Mouse (Mus musculus): ENCODE data around the gene Mcm10. TPM values are rescaled to one million over a fixed set of nuclear protein-coding genes. Genes with fewer than 3 reads are reported as not detected.

The Mcm10 gene
- polyA plus RNA-seq, 1 experiment from 2014 or later: 38.7 TPM

- peaks cover 69% of the 10 kb centered on the region for H3K36me3 ChIP-seq
These were observed 13.7 kb downstream of the Mcm10 start for GRCm38 (mm10) chr2:4998905-4999304.

GRCm38 (mm10) chr2:4996421-4996824, 16.2 kb downstream of the Mcm10 start:
- Histone ChIP-seq H3K36me3 (peaks cover 71% of the 10 kb centered on the region), H3K27me3 (no peaks in the 10 kb centered on the region), H3K4me3 (no peak overlapping the region), H3K27ac (no peak overlapping the region), H3K9me3 (no peaks in the 10 kb centered on the region), H3K4me1 (no peaks in the 10 kb centered on the region), H3K4me2 (replicated peaks) (no peak overlapping the region), H3K9ac (no peak overlapping the region)
- 88% methylated on average over 6 of the region's 6 CpGs for WGBS
- ATAC-seq (ENCODE audit: insufficient number of reproducible peaks, insufficient read depth, low FRiP score, low TSS enrichment): no peak

More at GRCm38 (mm10) chr2:4998905-4999304, 13.7 kb downstream of the Mcm10 start:
- ATAC-seq (ENCODE audit: insufficient number of reproducible peaks, insufficient read depth, low FRiP score, low TSS enrichment): no peak
- no peak overlapping the region for H3K4me3 ChIP-seq
- no peaks in the 10 kb centered on the region for H3K9me3 ChIP-seq
- no peaks in the 10 kb centered on the region for H3K27me3 ChIP-seq
- H3K4me2 ChIP-seq (replicated peaks): no peak overlapping the region
- WGBS: 74% methylated on average over 3 of the region's 3 CpGs
- H3K27ac ChIP-seq: no peak overlapping the region
- H3K9ac ChIP-seq: no peak overlapping the region
- H3K4me1 ChIP-seq: no peaks in the 10 kb centered on the region

GRCm38 (mm10) chr2:4995646-4996045, 16.9 kb downstream of the Mcm10 start:
- no peak overlapping the region for H3K4me2 ChIP-seq (replicated peaks)
- H3K4me3 ChIP-seq: no peak overlapping the region
- H3K27ac ChIP-seq: no peak overlapping the region
- 92% methylated on average over 11 of the region's 11 CpGs for WGBS
- H3K9me3 ChIP-seq: no peaks in the 10 kb centered on the region
- ATAC-seq (ENCODE audit: insufficient number of reproducible peaks, insufficient read depth, low FRiP score, low TSS enrichment): no peak
- H3K4me1 ChIP-seq: no peaks in the 10 kb centered on the region
- peaks cover 71% of the 10 kb centered on the region for H3K36me3 ChIP-seq
- no peaks in the 10 kb centered on the region for H3K27me3 ChIP-seq
- no peak overlapping the region for H3K9ac ChIP-seq

- H3K4me2 ChIP-seq (replicated peaks): no peak overlapping the region
- no peaks in the 10 kb centered on the region for H3K27me3 ChIP-seq
- ATAC-seq (ENCODE audit: insufficient number of reproducible peaks, insufficient read depth, low FRiP score, low TSS enrichment): no peak
- H3K9me3 ChIP-seq: no peaks in the 10 kb centered on the region
- H3K36me3 ChIP-seq: peaks cover 65% of the 10 kb centered on the region
- H3K4me1 ChIP-seq: no peaks in the 10 kb centered on the region
- no peak overlapping the region for H3K9ac ChIP-seq
- H3K4me3 ChIP-seq: no peak overlapping the region
- 89% methylated on average over 4 of the region's 4 CpGs for whole genome bisulfite sequencing
- H3K27ac ChIP-seq: no peak overlapping the region
These were observed 18.2 kb downstream of the Mcm10 start for GRCm38 (mm10) chr2:4994436-4994835.

- H3K36me3 ChIP-seq: peaks cover 58% of the 10 kb centered on the region
- H3K4me2 ChIP-seq (replicated peaks): no peak overlapping the region
- ATAC-seq (ENCODE audit: insufficient number of reproducible peaks, insufficient read depth, low FRiP score, low TSS enrichment): no peak
- WGBS: 94% methylated on average over 11 of the region's 11 CpGs
- H3K4me1 ChIP-seq: no peaks in the 10 kb centered on the region
- H3K4me3 ChIP-seq: no peak overlapping the region
- H3K9ac ChIP-seq: no peak overlapping the region
- no peak overlapping the region for H3K27ac ChIP-seq
- H3K27me3 ChIP-seq: no peaks in the 10 kb centered on the region
- no peaks in the 10 kb centered on the region for H3K9me3 ChIP-seq
These were observed 19.0 kb downstream of the Mcm10 start for GRCm38 (mm10) chr2:4993584-4993983.

- Histone ChIP-seq H3K27me3 (no peaks in the 10 kb centered on the region), H3K27ac (no peak overlapping the region), H3K36me3 (peaks cover 28% of the 10 kb centered on the region), H3K4me1 (no peaks in the 10 kb centered on the region), H3K4me3 (no peak overlapping the region), H3K9ac (no peak overlapping the region), H3K4me2 (replicated peaks) (no peak overlapping the region), H3K9me3 (no peaks in the 10 kb centered on the region)
- ATAC-seq (ENCODE audit: insufficient number of reproducible peaks, insufficient read depth, low FRiP score, low TSS enrichment): no peak
- WGBS: 74% methylated on average over 11 of the region's 11 CpGs
These were observed 23.7 kb downstream of the Mcm10 start for GRCm38 (mm10) chr2:4988826-4989424.

GRCm38 (mm10) chr2:4987388-4988180, 25.0 kb downstream of the Mcm10 start:
- no peak overlapping the region for H3K4me2 ChIP-seq (replicated peaks)
- H3K27ac ChIP-seq: no peak overlapping the region
- H3K27me3 ChIP-seq: no peaks in the 10 kb centered on the region
- H3K9ac ChIP-seq: no peak overlapping the region
- no peak for ATAC-seq (ENCODE audit: insufficient number of reproducible peaks, insufficient read depth, low FRiP score, low TSS enrichment)
- no peaks in the 10 kb centered on the region for H3K4me1 ChIP-seq
- H3K4me3 ChIP-seq: no peak overlapping the region
- 80% methylated on average over 8 of the region's 8 CpGs for WGBS
- peaks cover 18% of the 10 kb centered on the region for H3K36me3 ChIP-seq
- no peaks in the 10 kb centered on the region for H3K9me3 ChIP-seq

GRCm38 (mm10) chr2:4986798-4987197, 25.8 kb downstream of the Mcm10 start:
- Histone ChIP-seq H3K4me3 (no peak overlapping the region), H3K27ac (no peak overlapping the region), H3K27me3 (no peaks in the 10 kb centered on the region), H3K9me3 (no peaks in the 10 kb centered on the region), H3K9ac (no peak overlapping the region), H3K36me3 (peaks cover 15% of the 10 kb centered on the region), H3K4me1 (no peaks in the 10 kb centered on the region), H3K4me2 (replicated peaks) (no peak overlapping the region)
- WGBS: 80% methylated on average over 4 of the region's 4 CpGs
- ATAC-seq (ENCODE audit: insufficient number of reproducible peaks, insufficient read depth, low FRiP score, low TSS enrichment): no peak

GRCm38 (mm10) chr2:4985000-4985399, 27.6 kb downstream of the Mcm10 start:
- no peak for ATAC-seq (ENCODE audit: insufficient number of reproducible peaks, insufficient read depth, low FRiP score, low TSS enrichment)
- no peaks in the 10 kb centered on the region for H3K9me3 ChIP-seq
- no peaks in the 10 kb centered on the region; the same call in 1 of the 2 replicates for H3K36me3 ChIP-seq
- no peak overlapping the region for H3K4me3 ChIP-seq
- no peaks in the 10 kb centered on the region for H3K4me1 ChIP-seq
- WGBS: 71% methylated on average over 6 of the region's 6 CpGs
- no peak overlapping the region for H3K9ac ChIP-seq
- no peak overlapping the region for H3K27ac ChIP-seq
- no peaks in the 10 kb centered on the region for H3K27me3 ChIP-seq
- no peak overlapping the region for H3K4me2 ChIP-seq (replicated peaks)

GRCm38 (mm10) chr2:4983987-4984386, 28.6 kb downstream of the Mcm10 start:
- Histone ChIP-seq H3K4me1 (no peaks in the 10 kb centered on the region), H3K4me2 (replicated peaks) (no peak overlapping the region), H3K9ac (no peak overlapping the region), H3K27me3 (no peaks in the 10 kb centered on the region), H3K4me3 (no peak overlapping the region), H3K9me3 (no peaks in the 10 kb centered on the region), H3K36me3 (no peaks in the 10 kb centered on the region), H3K27ac (peak overlapping the region; percentile 50; the same call in 1 of the 2 replicates)
- WGBS: 17% methylated on average over 5 of the region's 5 CpGs
- no peak for ATAC-seq (ENCODE audit: insufficient number of reproducible peaks, insufficient read depth, low FRiP score, low TSS enrichment)

- no peaks in the 10 kb centered on the region for H3K9me3 ChIP-seq
- no peak overlapping the region for H3K9ac ChIP-seq
- H3K4me3 ChIP-seq: no peak overlapping the region
- H3K36me3 ChIP-seq: no peaks in the 10 kb centered on the region
- peak overlapping the region; percentile 69 for H3K27ac ChIP-seq
- H3K27me3 ChIP-seq: no peaks in the 10 kb centered on the region
- no peak overlapping the region for H3K4me2 ChIP-seq (replicated peaks)
- 0 out of 2 replicates have a peak, but pooled peaks have one; percentile 42 for ATAC-seq (ENCODE audit: insufficient number of reproducible peaks, insufficient read depth, low FRiP score, low TSS enrichment)
- WGBS: 7% methylated on average over 8 of the region's 8 CpGs
- peaks cover 14% of the 10 kb centered on the region for H3K4me1 ChIP-seq
These were observed 34.5 kb downstream of the Mcm10 start for GRCm38 (mm10) chr2:4978091-4978490.

GRCm38 (mm10) chr2:4975807-4976206, 36.8 kb downstream of the Mcm10 start, which contains the start of gene Ucma:
TSS of gene Ucma (plus strand) at chr2:4976122.
- WGBS: 69% methylated on average over 5 of the region's 5 CpGs
- Histone ChIP-seq H3K27me3 (no peaks in the 10 kb centered on the region), H3K4me3 (no peak within 1 kb of the TSS), H3K9ac (no peak within 1 kb of the TSS), H3K9me3 (no peaks in the 10 kb centered on the region), H3K4me1 (peaks cover 14% of the 10 kb centered on the region), H3K36me3 (no peaks in the 10 kb centered on the region), H3K4me2 (replicated peaks) (no peak within 1 kb of the TSS), H3K27ac (no peak within 1 kb of the TSS; the same call in 1 of the 2 replicates)
- ATAC-seq (ENCODE audit: insufficient number of reproducible peaks, insufficient read depth, low FRiP score, low TSS enrichment): no peak

All from embryonic facial prominence, embryonic 12.5 days (tissue).